8 mouse cellular contexts compared by ENCODE assay signal in the genomic region with DNA sequence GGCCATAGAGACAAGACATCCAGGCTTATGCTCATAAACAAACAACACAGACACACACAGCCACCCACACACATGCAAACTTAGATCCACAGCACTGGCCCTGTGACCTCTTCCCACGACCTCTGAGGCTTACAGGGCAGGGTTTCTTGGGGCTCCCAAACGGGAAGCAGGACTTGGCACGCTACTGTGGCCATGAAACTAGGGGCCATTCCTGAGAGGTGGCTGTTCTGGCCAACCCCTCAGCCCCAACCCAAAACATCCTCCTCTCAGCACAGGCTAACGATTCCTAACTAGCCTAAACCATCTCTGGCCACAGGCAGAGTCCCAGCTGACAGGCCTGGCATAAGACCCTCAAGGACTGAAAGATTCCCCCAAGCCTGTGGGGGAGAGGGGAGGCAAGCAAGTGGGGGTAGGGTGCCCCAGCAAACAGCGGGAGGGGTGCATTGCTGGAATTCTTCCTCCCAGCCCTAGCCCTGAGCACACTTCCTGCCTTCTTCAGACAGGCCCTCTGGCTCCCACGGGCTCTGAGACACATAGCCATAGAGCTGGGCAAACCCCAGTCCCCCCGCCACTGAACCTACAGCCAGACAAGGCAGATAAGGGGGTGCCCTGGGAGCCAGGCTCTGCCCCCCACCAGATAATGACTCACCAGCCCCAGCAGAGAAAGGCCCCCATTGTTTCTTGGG. TPM values are rescaled to one million over a fixed set of nuclear protein-coding genes. Genes with fewer than 3 reads are reported as not detected.
DNase-seq lines count a peak whose midpoint lies in the region; ATAC-seq and TF ChIP-seq lines count a peak whose summit lies in the region.
"Had no signal": no experiment of that assay in that cellular context is flagged by ENCODE, and none has a peak within 500 bp of the region (broad histone marks: within the 10 kb centered on the region; RNA-seq: fewer than 3 reads in every experiment).

No protein-coding gene starts in this region.

- H3K9me3 ChIP-seq in embryonic facial prominence, embryonic 14.5 days (ENCODE audit: control insufficient read depth, low read length): no peaks in the 10 kb centered on the region
- no peaks in the 10 kb centered on the region for H3K9me3 ChIP-seq in lung, embryonic 15.5 days

- DNase-seq in adipocyte (ENCODE audit: low spot score): peak; percentile 47
- DNase-seq in embryonic facial prominence, embryonic 14.5 days (ENCODE audit: low spot score): no peak
- DNase-seq in kidney, adult 2 months: peak; percentile 52
- DNase-seq in layer of hippocampus, adult 18-20 months (ENCODE audit: low spot score in 2 of 2): no peak
- no peak for DNase-seq in layer of hippocampus, adult 9-11 months
- DNase-seq in natural killer cell, adult 2 months (ENCODE audit: low spot score in 2 of 2): no peak

- no peak for TF ChIP-seq POLR2A in kidney, adult 2 months (IDR thresholded peaks at IDR 0.05; ENCODE audit: low read depth, low read length)

- no peak for ATAC-seq in embryonic facial prominence, embryonic 14.5 days (ENCODE audit: low read depth)
- peak; percentile 44; the same call in 1 of the 2 replicates for ATAC-seq in lung, embryonic 15.5 days (ENCODE audit: borderline replicate concordance, extremely low read depth, low FRiP score, low TSS enrichment)

- H3K4me3 ChIP-seq in embryonic facial prominence, embryonic 14.5 days (ENCODE audit: low read depth, low read length): no peak overlapping the region
- H3K4me3 ChIP-seq in kidney, adult 2 months (ENCODE audit: insufficient read depth, low read depth, low read length): peak overlapping the region; percentile 58
- no peak overlapping the region for H3K4me3 ChIP-seq in lung, embryonic 15.5 days

- H3K4me2 ChIP-seq in embryonic facial prominence, embryonic 14.5 days (ENCODE audit: low read depth, low read length): peak overlapping the region; percentile 11; the same call in 1 of the 2 replicates
- H3K4me2 ChIP-seq in lung, embryonic 15.5 days: peak overlapping the region; percentile 40

- peak overlapping the region; percentile 19 for H3K27ac ChIP-seq in embryonic facial prominence, embryonic 14.5 days (replicated peaks; ENCODE audit: low read depth, low read length)
- H3K27ac ChIP-seq in kidney, adult 2 months (ENCODE audit: insufficient read depth, low read depth, low read length): peak overlapping the region; percentile 96
- peak overlapping the region; percentile 91 for H3K27ac ChIP-seq in lung, embryonic 15.5 days

- peaks cover 32% of the 10 kb centered on the region for H3K4me1 ChIP-seq in embryonic facial prominence, embryonic 14.5 days (ENCODE audit: control insufficient read depth, insufficient read depth, low read length)
- H3K4me1 ChIP-seq in kidney, adult 2 months (ENCODE audit: control insufficient read depth, insufficient read depth, low read length): 0 out of 2 replicates have a peak, but pooled peaks cover 3% of the 10 kb centered on the region
- H3K4me1 ChIP-seq in lung, embryonic 15.5 days: peaks cover 52% of the 10 kb centered on the region

- 27% methylated on average over 7 of the region's 7 CpGs for WGBS in embryonic facial prominence, embryonic 14.5 days
- 49% methylated on average over 7 of the region's 7 CpGs for WGBS in kidney, adult 2 months
- 21% methylated on average over 7 of the region's 7 CpGs for WGBS in lung, embryonic 15.5 days

- peaks cover 22% of the 10 kb centered on the region for H3K36me3 ChIP-seq in embryonic facial prominence, embryonic 14.5 days (ENCODE audit: control insufficient read depth, insufficient read depth, low read length)
- no peaks in the 10 kb centered on the region for H3K36me3 ChIP-seq in kidney, adult 2 months (ENCODE audit: control insufficient read depth, insufficient read depth, low read length)
- H3K36me3 ChIP-seq in lung, embryonic 15.5 days: peaks cover 18% of the 10 kb centered on the region; the same call in 1 of the 2 replicates

- H3K9ac ChIP-seq in embryonic facial prominence, embryonic 14.5 days (ENCODE audit: low read depth, low read length): peak overlapping the region; percentile 11; the same call in 1 of the 2 replicates
- H3K9ac ChIP-seq in lung, embryonic 15.5 days: 0 out of 2 replicates have a peak overlapping the region, but pooled peaks have one; percentile 17

- no peak for TF ChIP-seq CTCF in kidney, adult 2 months (conservative IDR thresholded peaks at IDR 0.05; ENCODE audit: insufficient read depth, insufficient read length, low read depth, low read length)

- no peaks in the 10 kb centered on the region for H3K27me3 ChIP-seq in embryonic facial prominence, embryonic 14.5 days (replicated peaks; ENCODE audit: control insufficient read depth, insufficient read depth, low read length)
- no peaks in the 10 kb centered on the region for H3K27me3 ChIP-seq in kidney, adult 2 months (replicated peaks; ENCODE audit: control insufficient read depth, insufficient read depth, low read length)
- H3K27me3 ChIP-seq in lung, embryonic 15.5 days: no peaks in the 10 kb centered on the region

RNA-seq across cellular contexts. Expression of a gene that starts 6.0 kb away (rescaled TPM):
- polyA plus RNA-seq in embryonic facial prominence, embryonic 14.5 days (2014; fragmentation: Nextera tagmentation; extraction: Ambion mirVana): 56.7 and 57.7 TPM in 2 replicates
- 111 and 123 TPM in 2 replicates for polyA plus RNA-seq in kidney, adult 2 months (2012; rRNA removed)
- polyA plus RNA-seq in lung, embryonic 15.5 days (2015; fragmentation: Nextera tagmentation; extraction: Ambion mirVana): 87.3 and 92.4 TPM in 2 replicates
- 10 to 100 TPM; 39.7 to 41.0 TPM for total RNA-seq in layer of hippocampus, adult 18-20 months (2021)

RNA-seq across cellular contexts. Expression of a gene that starts 11.7 kb away (rescaled TPM):
- 16.8 and 19.1 TPM in 2 replicates for polyA plus RNA-seq in embryonic facial prominence, embryonic 14.5 days (2014; fragmentation: Nextera tagmentation; extraction: Ambion mirVana)
- polyA plus RNA-seq in kidney, adult 2 months (2012; rRNA removed): 13.6 and 15.8 TPM in 2 replicates
- 17.2 and 19.6 TPM in 2 replicates for polyA plus RNA-seq in lung, embryonic 15.5 days (2015; fragmentation: Nextera tagmentation; extraction: Ambion mirVana)
- total RNA-seq in layer of hippocampus, adult 18-20 months (2021): 1 to 10 TPM; 4.9 to 6.1 TPM

RNA-seq across cellular contexts. Expression of a gene that starts 11.7 kb away (rescaled TPM):
- 60.8 and 71.2 TPM in 2 replicates for polyA plus RNA-seq in embryonic facial prominence, embryonic 14.5 days (2014; fragmentation: Nextera tagmentation; extraction: Ambion mirVana)
- polyA plus RNA-seq in kidney, adult 2 months (2012; rRNA removed): 152 and 174 TPM in 2 replicates
- polyA plus RNA-seq in lung, embryonic 15.5 days (2015; fragmentation: Nextera tagmentation; extraction: Ambion mirVana): 48.2 and 53.5 TPM in 2 replicates
- 100 to 1,000 TPM; 182 to 189 TPM for total RNA-seq in layer of hippocampus, adult 18-20 months (2021)

RNA-seq across cellular contexts. Expression of a gene that starts 14.1 kb away (rescaled TPM):
- polyA plus RNA-seq in embryonic facial prominence, embryonic 14.5 days (2014; fragmentation: Nextera tagmentation; extraction: Ambion mirVana): 0.82 and 1.4 TPM in 2 replicates
- not detected in 2 replicates for polyA plus RNA-seq in kidney, adult 2 months (2012; rRNA removed)
- polyA plus RNA-seq in lung, embryonic 15.5 days (2015; fragmentation: Nextera tagmentation; extraction: Ambion mirVana): 2.1 and 2.3 TPM in 2 replicates
- total RNA-seq in layer of hippocampus, adult 18-20 months (2021): 1 to 10 TPM; 1.3 to 2.0 TPM
- polyA plus RNA-seq: brain, embryonic 14.5 days had no signal

RNA-seq across cellular contexts. Expression of a gene that starts 25.3 kb away (rescaled TPM):
- 23.7 and 25.2 TPM in 2 replicates for polyA plus RNA-seq in embryonic facial prominence, embryonic 14.5 days (2014; fragmentation: Nextera tagmentation; extraction: Ambion mirVana)
- polyA plus RNA-seq in kidney, adult 2 months (2012; rRNA removed): 44.3 and 57.6 TPM in 2 replicates
- 21.2 and 22.2 TPM in 2 replicates for polyA plus RNA-seq in lung, embryonic 15.5 days (2015; fragmentation: Nextera tagmentation; extraction: Ambion mirVana)
- total RNA-seq in layer of hippocampus, adult 18-20 months (2021): 10 to 100 TPM; 39.6 to 42.8 TPM

Comparison
In these comparisons a context has a peak if more than half of its experiments do, and no peak if none do; other contexts are left out.
1. DNase-seq: peak in adipocyte (single experiment) and kidney, adult 2 months (single experiment); none in embryonic facial prominence, embryonic 14.5 days (single experiment), layer of hippocampus, adult 18-20 months (0 of 2), layer of hippocampus, adult 9-11 months (single experiment) and natural killer cell, adult 2 months (0 of 2).
2. H3K27ac ChIP-seq: peak in every context shown above with its lines; median percentile 96 in kidney, adult 2 months; 91 in lung, embryonic 15.5 days; 19 in embryonic facial prominence, embryonic 14.5 days.